Mouse (Mus musculus): ENCODE data around the gene Smoc1.

- TF ChIP-seq POLR2A (IDR thresholded peaks at IDR 0.05; ENCODE audit: low read depth, low read length): no peak
- TF ChIP-seq CTCF (conservative IDR thresholded peaks at IDR 0.05; ENCODE audit: insufficient read depth, insufficient read length, low read depth, low read length): no peak
Measured at GRCm38 (mm10) chr12:81074941-81075340, 48.3 kb downstream of the Smoc1 start.
